Mouse (Mus musculus) hindbrain, embryonic 11.5 days (tissue): ENCODE results near the gene Zfp704. TPM values are rescaled to one million over a fixed set of nuclear protein-coding genes. Genes with fewer than 3 reads are reported as not detected.

Experiments used
- ATAC-seq: fragments of 200-750 bp; cut with Nextera tagmentation; 2 replicates; pipeline ENCODE4 v1.8.0; 2017; ENCODE audit warnings: mild to moderate bottlenecking, moderate TSS enrichment, moderate library complexity; ENCODE audit not compliant: low FRiP score
- DNase-seq: peaks from one replicate; pipeline ENCODE4 v3.0.0-alpha.2; 2015; ENCODE audit warnings: low spot score
- H3K27ac ChIP-seq: fragments of 300-500 bp; sonication (generic); 2 replicates; pipeline ENCODE4 v1.5.1; 2014; ENCODE audit warnings: mild to moderate bottlenecking, low read depth, low read length
- H3K27me3 ChIP-seq: fragments of 300-500 bp; sonication (generic); 2 replicates; pipeline ENCODE4 v1.6.1; 2014; ENCODE audit warnings: mild to moderate bottlenecking, low read length, moderate library complexity, mixed read lengths; ENCODE audit not compliant: control insufficient read depth, insufficient read depth
- H3K36me3 ChIP-seq: fragments of 300-500 bp; sonication (generic); 2 replicates; pipeline ENCODE4 v1.6.1; 2014; ENCODE audit warnings: mild to moderate bottlenecking, low read length, moderate library complexity, mixed read lengths; ENCODE audit not compliant: control insufficient read depth, insufficient read depth
- H3K4me1 ChIP-seq: fragments of 300-500 bp; sonication (generic); replicated peaks from 2 replicates; pipeline ENCODE4 v1.6.1; 2014; ENCODE audit warnings: low read length, mixed read lengths; ENCODE audit not compliant: control insufficient read depth, insufficient read depth
- H3K4me2 ChIP-seq: fragments of 300-500 bp; sonication (generic); replicated peaks from 2 replicates; pipeline ENCODE4 v1.6.1; 2014; ENCODE audit warnings: mild to moderate bottlenecking, low read depth, low read length
- H3K4me3 ChIP-seq: fragments of 300-500 bp; sonication (generic); 2 replicates; pipeline ENCODE4 v1.5.1; 2014; ENCODE audit warnings: low read depth, low read length
- H3K9ac ChIP-seq: fragments of 300-500 bp; sonication (generic); 2 replicates; pipeline ENCODE4 v1.6.1; 2014; ENCODE audit warnings: low read depth, low read length
- H3K9me3 ChIP-seq: fragments of 300-500 bp; sonication (generic); 2 replicates; pipeline ENCODE4 v1.6.1; 2016; ENCODE audit warnings: low read length; ENCODE audit not compliant: control insufficient read depth
- WGBS: fragments of 180-500 bp; shearing (Covaris S2); extraction: QIAGEN DNeasy Blood & Tissue Kit; methylation state at CpG from one replicate; pipeline ENCODE4 v1.1.7; 2014; 5-methylcytosine and 5-hydroxymethylcytosine counted together
- polyA plus RNA-seq: library from polyadenylated mRNA; unstranded; fragments of >200 nt; fragmentation: Nextera tagmentation; extraction: Ambion mirVana; gene quantifications from 2 replicates; pipeline ENCODE4 v1.2.1, GENCODE M21; 2014

Gene Zfp704
- polyA plus RNA-seq, 1 experiment from 2014 or later: 7.9 TPM

DNA sequence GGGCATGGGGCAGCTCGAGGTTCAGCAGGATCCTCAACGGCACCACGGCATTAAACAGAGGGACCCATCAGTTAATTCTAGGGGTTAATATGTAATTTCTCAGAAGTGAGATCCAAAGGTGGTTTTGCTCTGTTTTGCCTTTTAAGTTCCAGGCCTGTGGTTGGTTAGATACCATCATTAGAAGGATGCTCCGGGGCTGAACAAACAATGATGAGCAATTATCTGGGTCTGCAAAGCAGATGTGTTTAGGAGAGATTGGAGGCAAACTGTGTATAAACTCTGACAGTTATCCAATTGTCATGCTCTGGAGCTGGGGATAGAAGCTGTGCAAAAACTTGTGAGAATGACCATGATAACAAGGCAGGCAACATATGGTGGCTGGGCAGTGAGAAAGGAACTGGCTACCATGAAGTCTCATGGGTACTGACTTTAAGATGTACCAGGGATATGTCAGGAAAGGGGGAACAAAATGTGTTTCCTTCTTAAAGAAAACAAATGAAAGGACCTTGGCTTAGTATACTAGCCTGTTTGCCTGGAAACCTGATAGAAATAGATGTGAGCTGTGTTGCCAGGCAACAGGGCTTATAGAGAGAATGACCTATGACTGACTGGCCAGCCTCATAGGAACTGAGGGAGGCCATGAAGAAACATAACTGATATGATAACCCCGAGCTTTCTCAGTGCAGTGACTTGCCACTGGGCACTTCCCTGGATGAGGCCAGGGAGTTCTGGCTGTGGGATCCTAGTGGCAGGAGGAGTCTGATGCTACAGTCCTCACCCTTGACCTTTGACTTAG, 206.4 kb downstream of the Zfp704 start:
- H3K27me3 ChIP-seq: no peaks in the 10 kb centered on the region
- DNase-seq (no peak), ATAC-seq (no peak)
- no peak overlapping the region for H3K4me2 ChIP-seq
- no peak overlapping the region for H3K9ac ChIP-seq
- H3K4me1 ChIP-seq: no peaks in the 10 kb centered on the region
- no peak overlapping the region for H3K27ac ChIP-seq
- H3K36me3 ChIP-seq: no peaks in the 10 kb centered on the region
- 80% methylated on average over 5 of the region's 5 CpGs for WGBS
- no peak overlapping the region for H3K4me3 ChIP-seq
- H3K9me3 ChIP-seq: no peaks in the 10 kb centered on the region

- no peak for DNase-seq
- Histone ChIP-seq H3K27me3 (no peaks in the 10 kb centered on the region), H3K9ac (no peak overlapping the region), H3K4me1 (no peaks in the 10 kb centered on the region), H3K27ac (no peak overlapping the region), H3K4me2 (no peak overlapping the region), H3K4me3 (no peak overlapping the region), H3K36me3 (no peaks in the 10 kb centered on the region), H3K9me3 (no peaks in the 10 kb centered on the region)
- no peak for ATAC-seq
- WGBS: 70% methylated on average over 5 of the region's 5 CpGs
Observed at GRCm38 (mm10) chr3:9402836-9403235, 207.0 kb downstream of the Zfp704 start.

GRCm38 (mm10) chr3:9402345-9402744, 207.5 kb downstream of the Zfp704 start:
- DNase-seq (no peak), ATAC-seq (no peak)
- Histone ChIP-seq H3K4me2 (no peak overlapping the region), H3K4me3 (no peak overlapping the region), H3K4me1 (no peaks in the 10 kb centered on the region), H3K36me3 (no peaks in the 10 kb centered on the region), H3K9ac (no peak overlapping the region), H3K9me3 (no peaks in the 10 kb centered on the region), H3K27ac (no peak overlapping the region), H3K27me3 (no peaks in the 10 kb centered on the region)
- 85% methylated on average over 5 of the region's 5 CpGs for WGBS

DNA sequence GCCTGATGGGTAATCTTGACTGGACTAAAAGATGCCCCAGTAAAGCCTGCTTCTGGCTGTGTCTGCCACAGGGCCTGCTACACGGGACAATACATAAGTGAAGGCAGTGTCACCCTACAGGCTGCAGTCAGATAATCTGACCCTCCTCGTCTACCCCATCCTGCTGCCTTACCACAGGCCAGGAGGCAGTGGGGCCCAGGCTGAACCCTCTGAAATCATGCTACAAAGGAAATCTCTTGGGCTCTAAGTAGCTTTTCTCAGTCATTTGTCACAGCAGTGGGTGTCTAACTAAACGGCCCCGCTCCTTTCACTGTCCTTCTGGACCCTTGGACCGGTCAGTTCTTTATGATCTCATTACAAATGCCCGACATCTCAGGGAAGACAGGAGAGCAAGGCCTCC, 208.2 kb downstream of the Zfp704 start:
- no peak overlapping the region for H3K4me2 ChIP-seq
- no peak overlapping the region for H3K9ac ChIP-seq
- H3K36me3 ChIP-seq: no peaks in the 10 kb centered on the region
- no peak for DNase-seq
- no peaks in the 10 kb centered on the region for H3K4me1 ChIP-seq
- no peaks in the 10 kb centered on the region for H3K9me3 ChIP-seq
- no peak overlapping the region for H3K27ac ChIP-seq
- H3K27me3 ChIP-seq: no peaks in the 10 kb centered on the region
- ATAC-seq: no peak
- 68% methylated on average over 6 of the region's 6 CpGs for WGBS
- H3K4me3 ChIP-seq: no peak overlapping the region

GRCm38 (mm10) chr3:9400886-9401221, 209.0 kb downstream of the Zfp704 start:
- no peak for DNase-seq
- Histone ChIP-seq H3K9me3 (no peaks in the 10 kb centered on the region), H3K4me2 (no peak overlapping the region), H3K4me1 (no peaks in the 10 kb centered on the region), H3K27me3 (no peaks in the 10 kb centered on the region), H3K4me3 (no peak overlapping the region), H3K9ac (no peak overlapping the region), H3K36me3 (no peaks in the 10 kb centered on the region), H3K27ac (no peak overlapping the region)
- WGBS: 86% methylated on average over 3 of the region's 3 CpGs
- ATAC-seq: no peak

DNA sequence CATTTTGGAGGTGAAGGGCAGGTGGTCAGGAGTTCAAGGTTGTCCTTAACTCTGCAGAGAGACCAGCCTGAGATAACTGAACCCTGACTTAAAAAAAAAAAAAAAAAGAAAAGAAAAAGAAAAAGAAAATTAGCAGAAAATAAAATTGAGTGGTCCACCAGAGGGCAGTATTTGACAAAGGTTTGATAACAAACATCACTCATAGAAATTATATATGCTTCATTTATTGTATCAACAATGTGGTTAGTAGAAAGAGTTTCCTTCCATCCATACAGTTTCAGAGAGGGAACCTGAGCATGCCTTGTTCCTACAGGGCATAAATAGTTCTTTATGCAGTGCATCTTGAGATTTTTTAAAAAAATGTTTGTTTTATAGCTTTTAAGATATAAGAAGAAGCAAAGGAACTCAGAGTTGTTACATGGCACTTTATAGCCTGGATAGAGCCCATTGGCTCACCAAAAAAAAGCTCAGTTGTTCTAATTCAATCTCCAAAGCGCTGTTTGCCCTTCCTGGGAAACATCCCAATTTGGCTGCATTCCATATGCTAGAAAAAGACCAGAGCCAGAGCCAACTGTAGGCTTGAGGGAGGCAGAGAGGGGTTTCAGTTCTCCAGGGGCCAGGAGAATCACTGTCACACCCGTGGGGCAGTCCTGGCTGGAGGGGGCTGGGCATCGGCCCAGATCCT, 209.5 kb downstream of the Zfp704 start:
- Histone ChIP-seq H3K4me1 (no peaks in the 10 kb centered on the region), H3K27me3 (no peaks in the 10 kb centered on the region), H3K9me3 (no peaks in the 10 kb centered on the region), H3K9ac (no peak overlapping the region), H3K4me3 (no peak overlapping the region), H3K4me2 (no peak overlapping the region), H3K36me3 (no peaks in the 10 kb centered on the region), H3K27ac (no peak overlapping the region)
- DNase-seq: peak; percentile 73
- ATAC-seq: no peak
- 64% methylated on average over 3 of the region's 3 CpGs for WGBS

DNA sequence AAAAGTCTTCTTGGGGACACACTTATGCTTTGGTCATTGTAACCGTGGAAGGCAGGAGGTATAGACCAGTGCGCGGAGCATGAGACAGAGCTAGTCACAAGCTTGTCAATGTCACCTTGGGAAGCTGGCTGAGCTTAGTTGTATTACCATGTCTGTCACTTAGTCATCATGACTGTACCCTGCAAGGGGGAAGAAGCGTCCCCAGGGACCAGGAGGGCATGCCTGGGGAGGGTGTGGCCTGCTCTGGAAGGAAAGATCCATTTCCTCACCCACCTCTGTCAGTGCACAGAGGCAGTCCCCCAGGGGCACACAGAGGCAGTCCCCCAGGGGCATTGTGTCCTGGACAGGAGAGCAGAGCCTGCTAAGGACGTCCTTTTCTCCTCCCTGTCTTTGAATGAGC, 211.6 kb downstream of the Zfp704 start:
- DNase-seq (no peak), ATAC-seq (no peak)
- H3K36me3 ChIP-seq: no peaks in the 10 kb centered on the region
- no peaks in the 10 kb centered on the region for H3K4me1 ChIP-seq
- H3K4me3 ChIP-seq: no peak overlapping the region
- no peak overlapping the region for H3K27ac ChIP-seq
- 66% methylated on average over 5 of the region's 5 CpGs for WGBS
- H3K4me2 ChIP-seq: no peak overlapping the region
- no peak overlapping the region for H3K9ac ChIP-seq
- no peaks in the 10 kb centered on the region for H3K27me3 ChIP-seq
- no peaks in the 10 kb centered on the region for H3K9me3 ChIP-seq
